Mouse (Mus musculus) small intestine, adult 2 months (tissue): Measurements from ENCODE around the gene Gpsm3. TPM values are rescaled to one million over a fixed set of nuclear protein-coding genes. Genes with fewer than 3 reads are reported as not detected.
A peak's percentile ranks its signal among the peaks of the same experiment; 100 is the strongest.

Experiments used
- H3K27ac ChIP-seq: fragments of 200-500 bp; 2 replicates; pipeline ENCODE4 v1.5.1; 2012; ENCODE audit warnings: low read depth, low read length, control low read depth, inconsistent platforms; ENCODE audit not compliant: insufficient read depth
- H3K27me3 ChIP-seq: fragments of 200-500 bp; 2 replicates; pipeline ENCODE4 v1.6.1; 2012; ENCODE audit warnings: mild to moderate bottlenecking, moderate library complexity, low read length, inconsistent platforms; ENCODE audit not compliant: control insufficient read depth, insufficient read depth
- H3K36me3 ChIP-seq: fragments of 200-500 bp; 2 replicates; pipeline ENCODE4 v1.6.1; 2012; ENCODE audit warnings: mild to moderate bottlenecking, low read length, control low read depth, inconsistent platforms; ENCODE audit not compliant: control insufficient read depth, insufficient read depth
- H3K4me1 ChIP-seq: fragments of 200-500 bp; 2 replicates; pipeline ENCODE4 v1.6.1; 2012; ENCODE audit warnings: low read length, inconsistent platforms, mixed read lengths; ENCODE audit not compliant: control insufficient read depth, insufficient read depth, insufficient read length
- H3K4me3 ChIP-seq: fragments of 200-500 bp; 2 replicates; pipeline ENCODE4 v1.5.1; 2012; ENCODE audit warnings: low read depth, mild to moderate bottlenecking, control low read depth, inconsistent platforms, low read length, moderate library complexity
- CTCF ChIP-seq: fragments of 200-500 bp; IDR thresholded peaks from 2 replicates; pipeline ENCODE4 v1.5.1; 2012; ENCODE audit warnings: low read depth, mild to moderate bottlenecking, control low read depth, inconsistent platforms, low read length, moderate library complexity, mixed read lengths; ENCODE audit not compliant: insufficient replicate concordance, insufficient read length; ENCODE audit errors: extremely low read depth
- POLR2A ChIP-seq: fragments of 200-500 bp; IDR thresholded peaks from 2 replicates; pipeline ENCODE4 v1.6.1; 2012; ENCODE audit warnings: low read depth, mild to moderate bottlenecking, control low read depth, inconsistent platforms, low read length, moderate library complexity
- WGBS: fragments of 180-500 bp; shearing (Covaris S2); methylation state at CpG from one replicate; pipeline ENCODE4 v1.1.7; 2018; 5-methylcytosine and 5-hydroxymethylcytosine counted together
- polyA plus RNA-seq: library from polyadenylated mRNA; depleted of rRNA; stranded (reverse); fragments of >200 nt; gene quantifications from 2 replicates; pipeline ENCODE4 v1.2.3, GENCODE M21; 2012

Gpsm3 gene
- polyA plus RNA-seq, 1 experiment: 8.1 TPM

DNA sequence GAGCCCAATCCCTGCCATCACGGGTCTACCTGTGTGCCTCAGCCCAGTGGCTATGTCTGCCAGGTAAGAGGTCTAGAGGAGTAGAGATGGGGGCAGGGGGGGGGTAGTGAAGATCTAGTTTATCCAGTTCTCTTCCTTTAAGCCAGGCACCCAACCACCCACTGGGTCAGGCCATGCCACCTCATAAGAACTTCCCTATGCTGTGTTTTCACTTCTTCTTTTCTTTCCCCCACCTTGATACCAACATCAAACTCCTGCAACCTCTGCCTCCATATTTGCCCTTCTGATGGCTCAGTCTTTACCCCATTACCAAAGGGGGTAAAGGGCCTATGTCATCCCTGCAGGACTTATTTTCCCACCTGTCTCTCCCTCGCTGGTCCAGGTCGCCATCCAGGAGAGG, 11.5 kb upstream of the Gpsm3 start:
- WGBS: 91% methylated on average over 3 of the region's 3 CpGs
- H3K27me3 ChIP-seq: no peaks in the 10 kb centered on the region
- H3K4me3 ChIP-seq: no peak overlapping the region
- peaks cover 27% of the 10 kb centered on the region for H3K4me1 ChIP-seq
- H3K36me3 ChIP-seq: no peaks in the 10 kb centered on the region
- TF ChIP-seq POLR2A (no peak), CTCF (no peak)
- H3K27ac ChIP-seq: no peak overlapping the region

DNA sequence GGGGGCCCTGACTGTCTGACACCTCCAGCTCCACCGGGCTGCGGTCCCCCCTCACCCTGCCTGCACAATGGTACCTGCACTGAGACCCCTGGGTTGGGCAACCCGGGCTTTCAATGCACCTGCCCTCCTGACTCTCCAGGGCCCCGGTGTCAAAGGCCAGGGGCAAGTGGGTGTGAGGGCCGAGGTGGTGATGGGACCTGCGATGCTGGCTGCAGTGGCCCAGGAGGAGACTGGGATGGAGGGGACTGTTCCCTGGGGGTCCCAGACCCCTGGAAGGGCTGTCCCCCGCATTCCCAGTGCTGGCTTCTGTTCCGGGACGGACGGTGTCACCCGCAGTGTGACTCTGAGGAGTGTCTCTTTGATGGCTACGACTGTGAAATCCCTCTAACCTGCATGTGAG, 7.1 kb upstream of the Gpsm3 start:
- no peak overlapping the region for H3K27ac ChIP-seq
- TF ChIP-seq CTCF (no peak), POLR2A (no peak)
- H3K27me3 ChIP-seq: no peaks in the 10 kb centered on the region
- H3K36me3 ChIP-seq: no peaks in the 10 kb centered on the region
- 91% methylated on average over 12 of the region's 12 CpGs for WGBS
- peaks cover 9% of the 10 kb centered on the region for H3K4me1 ChIP-seq
- no peak overlapping the region for H3K4me3 ChIP-seq

DNA sequence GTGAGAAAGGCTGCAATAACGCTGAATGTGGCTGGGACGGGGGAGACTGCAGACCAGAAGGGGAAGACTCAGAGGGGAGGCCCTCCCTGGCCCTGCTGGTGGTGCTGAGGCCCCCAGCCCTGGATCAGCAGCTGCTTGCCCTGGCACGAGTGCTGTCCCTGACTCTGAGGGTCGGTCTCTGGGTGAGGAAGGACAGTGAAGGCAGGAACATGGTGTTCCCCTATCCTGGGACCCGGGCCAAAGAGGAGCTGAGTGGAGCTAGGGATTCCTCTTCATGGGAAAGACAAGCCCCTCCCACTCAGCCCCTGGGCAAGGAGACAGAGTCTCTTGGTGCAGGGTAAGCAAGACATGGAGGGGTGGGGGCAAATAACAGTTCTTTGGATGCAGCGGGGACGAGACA, 6.2 kb upstream of the Gpsm3 start:
- Histone ChIP-seq H3K36me3 (no peaks in the 10 kb centered on the region), H3K4me1 (peaks cover 7% of the 10 kb centered on the region), H3K4me3 (no peak overlapping the region), H3K27me3 (no peaks in the 10 kb centered on the region), H3K27ac (no peak overlapping the region)
- TF ChIP-seq CTCF (no peak), POLR2A (no peak)
- 76% methylated on average over 7 of the region's 7 CpGs for WGBS

DNA sequence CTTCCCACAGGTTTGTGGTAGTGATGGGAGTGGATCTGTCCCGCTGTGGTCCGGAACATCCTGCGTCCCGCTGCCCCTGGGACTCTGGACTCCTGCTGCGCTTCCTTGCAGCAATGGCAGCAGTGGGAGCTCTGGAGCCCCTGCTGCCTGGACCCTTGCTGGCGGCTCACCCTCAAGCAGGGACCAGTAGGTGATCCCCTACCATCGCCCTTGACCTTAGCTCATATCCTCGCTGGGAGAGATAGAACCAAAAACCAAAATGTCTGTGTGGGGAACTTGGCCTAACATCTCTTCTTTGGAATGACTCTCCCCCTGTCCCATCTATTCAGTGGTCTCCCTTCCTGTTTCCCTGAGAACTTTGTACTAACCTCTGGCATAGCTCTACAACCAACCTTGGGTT, 5.8 kb upstream of the Gpsm3 start:
- WGBS: 93% methylated on average over 8 of the region's 8 CpGs
- Histone ChIP-seq H3K4me1 (peaks cover 7% of the 10 kb centered on the region), H3K36me3 (no peaks in the 10 kb centered on the region), H3K27me3 (no peaks in the 10 kb centered on the region), H3K4me3 (no peak overlapping the region), H3K27ac (no peak overlapping the region)
- TF ChIP-seq POLR2A: no peak
- no peak for TF ChIP-seq CTCF

DNA sequence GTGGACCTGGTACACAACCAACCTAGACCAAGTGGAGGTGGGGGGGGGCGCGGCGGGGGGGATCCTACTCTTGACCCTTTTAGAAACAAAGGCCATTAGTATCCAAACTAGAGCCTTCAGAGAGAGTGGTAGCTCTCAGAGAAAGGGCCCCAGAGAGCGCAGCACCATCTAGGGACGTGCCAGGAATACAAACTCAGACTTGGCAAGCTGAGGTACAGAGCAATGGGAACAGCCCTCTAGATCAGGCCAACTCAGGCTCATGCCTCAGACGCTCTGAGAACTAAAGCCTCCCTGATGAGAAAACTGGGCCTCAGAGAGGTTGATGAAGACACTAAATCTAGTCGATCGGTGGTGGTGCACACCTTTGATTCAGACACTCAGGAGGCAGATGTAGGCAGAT, 4.5 kb upstream of the Gpsm3 start:
- Histone ChIP-seq H3K27ac (no peak overlapping the region), H3K4me3 (no peak overlapping the region), H3K4me1 (peaks cover 9% of the 10 kb centered on the region), H3K27me3 (no peaks in the 10 kb centered on the region), H3K36me3 (no peaks in the 10 kb centered on the region)
- 94% methylated on average over 8 of the region's 8 CpGs for WGBS
- TF ChIP-seq CTCF: no peak
- TF ChIP-seq POLR2A: no peak

DNA sequence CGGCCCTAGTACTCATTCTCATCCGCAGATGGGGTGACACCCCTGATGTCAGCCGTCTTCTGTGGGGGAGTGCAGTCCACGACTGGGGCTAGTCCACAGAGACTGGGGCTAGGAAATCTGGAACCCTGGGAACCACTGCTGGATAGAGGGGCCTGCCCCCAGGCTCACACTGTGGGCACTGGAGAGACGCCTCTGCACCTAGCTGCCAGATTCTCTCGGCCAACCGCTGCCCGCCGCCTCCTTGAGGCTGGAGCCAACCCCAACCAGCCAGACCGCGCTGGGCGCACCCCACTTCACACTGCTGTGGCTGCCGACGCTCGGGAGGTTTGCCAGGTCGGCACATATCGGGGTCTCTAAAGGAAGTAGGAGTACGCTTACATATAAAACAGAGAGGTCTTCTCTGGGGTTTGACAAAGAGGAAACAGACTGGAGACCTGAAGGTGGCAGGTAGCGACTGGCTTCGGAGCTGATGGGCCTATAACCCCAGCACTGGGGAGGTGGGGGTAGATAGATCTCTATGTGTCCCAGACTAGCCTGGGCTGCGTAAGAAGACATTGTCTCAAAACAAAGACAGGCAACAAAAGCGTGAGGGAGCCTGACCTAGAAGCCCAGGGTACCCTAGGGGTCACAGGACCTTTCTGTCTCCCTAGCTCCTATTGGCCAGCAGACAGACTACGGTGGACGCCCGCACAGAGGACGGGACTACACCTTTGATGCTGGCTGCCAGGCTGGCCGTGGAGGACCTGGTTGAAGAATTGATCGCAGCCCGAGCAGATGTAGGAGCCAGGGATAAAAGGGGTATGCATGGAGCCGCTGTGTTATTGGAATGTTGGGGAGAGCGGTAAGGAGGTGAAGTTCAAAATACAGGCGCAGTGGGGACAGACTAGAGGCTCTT, 3.5 kb upstream of the Gpsm3 start:
- no peaks in the 10 kb centered on the region for H3K36me3 ChIP-seq
- 57% methylated on average over 32 of the region's 32 CpGs for WGBS
- H3K27ac ChIP-seq: no peak overlapping the region
- H3K4me1 ChIP-seq: peaks cover 11% of the 10 kb centered on the region
- peak overlapping the region; percentile 96; the same call in 1 of the 2 replicates for H3K4me3 ChIP-seq
- TF ChIP-seq POLR2A (no peak), CTCF (no peak)
- no peaks in the 10 kb centered on the region for H3K27me3 ChIP-seq

DNA sequence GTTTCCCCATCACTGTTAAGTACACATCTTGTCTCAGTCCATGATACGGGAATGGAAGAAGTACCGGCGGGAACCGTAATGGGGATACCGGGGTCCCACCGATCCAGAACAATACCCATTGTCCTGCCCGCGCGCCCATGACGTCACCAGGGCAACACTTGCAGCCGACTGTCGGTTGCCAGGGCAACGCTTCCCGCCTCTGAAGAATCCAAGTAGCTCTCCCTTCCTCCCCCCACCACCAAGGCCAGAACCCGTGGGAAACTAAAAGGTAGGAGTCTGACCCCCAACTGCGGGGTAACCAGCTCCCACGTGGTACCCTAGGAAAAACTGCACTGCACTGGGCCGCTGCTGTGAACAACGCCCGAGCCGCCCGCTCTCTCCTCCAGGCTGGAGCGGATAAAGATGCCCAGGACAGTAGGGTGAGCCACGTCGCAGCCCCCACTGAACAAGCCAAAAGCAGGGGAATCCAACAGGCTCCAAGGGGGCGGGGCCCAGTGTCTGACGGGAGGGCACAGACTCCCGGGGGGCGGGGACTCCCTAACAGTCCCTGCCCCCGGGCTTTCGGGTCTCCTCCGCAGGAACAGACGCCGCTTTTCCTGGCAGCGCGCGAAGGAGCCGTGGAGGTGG, 2.7 kb upstream of the Gpsm3 start:
- Histone ChIP-seq H3K27ac (peak overlapping the region; percentile 80), H3K36me3 (no peaks in the 10 kb centered on the region), H3K4me3 (peak overlapping the region; percentile 96), H3K27me3 (no peaks in the 10 kb centered on the region), H3K4me1 (peaks cover 17% of the 10 kb centered on the region)
- WGBS: under 1% methylated on average over 38 of the region's 38 CpGs
- TF ChIP-seq POLR2A (no peak; the same call in 1 of the 2 replicates), CTCF (no peak)
